In the genomic region with DNA sequence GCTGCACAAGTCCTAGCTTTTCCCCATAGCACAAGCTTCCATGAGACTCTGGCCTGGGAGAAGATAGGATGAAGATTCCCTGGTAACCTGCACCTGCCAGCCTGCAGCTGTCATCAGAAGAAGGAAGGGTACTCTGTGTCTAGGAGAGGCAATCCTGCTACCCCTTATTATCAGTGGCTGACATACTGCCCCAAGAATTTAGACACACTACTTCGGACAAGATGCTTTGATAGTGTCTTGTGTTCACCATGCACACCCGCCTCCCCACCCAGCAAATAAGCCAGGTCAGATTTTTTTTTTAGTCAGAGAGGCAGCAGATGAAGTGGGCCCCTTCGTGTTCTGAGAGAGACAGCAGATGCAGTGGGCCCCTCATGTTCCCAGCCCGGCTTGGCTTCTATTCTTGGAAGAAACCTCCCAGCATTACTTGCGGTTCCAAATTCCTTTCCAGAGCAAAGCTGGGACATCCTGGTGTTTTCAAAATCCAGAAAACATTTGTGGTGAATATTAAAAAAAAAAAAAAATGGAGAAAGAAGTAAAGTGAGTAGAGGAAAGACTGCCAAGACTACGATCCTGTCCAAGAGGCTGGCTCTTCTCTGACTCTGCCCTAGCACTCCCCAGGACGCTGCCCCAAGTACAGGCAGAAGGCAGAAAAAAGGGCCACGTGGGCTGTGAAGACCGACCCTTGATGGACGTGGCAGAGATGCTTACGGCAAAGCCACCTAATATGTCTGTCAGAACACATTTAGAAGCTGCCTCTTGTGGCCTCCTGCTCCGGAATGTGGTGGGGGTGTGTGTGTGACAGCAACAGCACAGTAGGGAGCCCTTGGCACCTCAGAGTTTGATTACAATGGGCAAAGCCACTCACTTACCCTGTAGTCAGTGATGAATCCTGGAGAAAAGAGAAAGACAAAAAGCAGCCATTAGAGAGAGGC, we compare ENCODE assay signal across 8 mouse cellular contexts. TPM values are rescaled to one million over a fixed set of nuclear protein-coding genes. Genes with fewer than 3 reads are reported as not detected.
DNase-seq lines count a peak whose midpoint lies in the region; ATAC-seq and TF ChIP-seq lines count a peak whose summit lies in the region.

No protein-coding gene starts in this region.

- H3K4me1 ChIP-seq in lung, embryonic 14.5 days (ENCODE audit: insufficient read depth) = peaks cover 56% of the 10 kb centered on the region
- peaks cover 66% of the 10 kb centered on the region for H3K4me1 ChIP-seq in embryonic facial prominence, embryonic 14.5 days (ENCODE audit: control insufficient read depth, insufficient read depth, low read length)
- peaks cover 45% of the 10 kb centered on the region for H3K4me1 ChIP-seq in hindbrain, embryonic 14.5 days (replicated peaks; ENCODE audit: control insufficient read depth, insufficient read depth, low read length)
- H3K4me1 ChIP-seq in midbrain, embryonic 15.5 days = peaks cover 35% of the 10 kb centered on the region

- 23% methylated on average over 12 of the region's 12 CpGs for WGBS in lung, embryonic 14.5 days
- WGBS in embryonic facial prominence, embryonic 14.5 days = 28% methylated on average over 12 of the region's 12 CpGs
- 12% methylated on average over 12 of the region's 12 CpGs for WGBS in hindbrain, embryonic 14.5 days
- 25% methylated on average over 12 of the region's 12 CpGs for WGBS in midbrain, embryonic 15.5 days

- H3K9me3 ChIP-seq in lung, embryonic 14.5 days (ENCODE audit: low read depth, low read length) = no peaks in the 10 kb centered on the region
- H3K9me3 ChIP-seq in embryonic facial prominence, embryonic 14.5 days (ENCODE audit: control insufficient read depth, low read length) = no peaks in the 10 kb centered on the region
- H3K9me3 ChIP-seq in hindbrain, embryonic 14.5 days (ENCODE audit: control insufficient read depth, low read length) = no peaks in the 10 kb centered on the region
- H3K9me3 ChIP-seq in midbrain, embryonic 15.5 days = no peaks in the 10 kb centered on the region

- H3K27ac ChIP-seq in lung, embryonic 14.5 days (ENCODE audit: low read depth) = peak overlapping the region; percentile 98
- H3K27ac ChIP-seq in embryonic facial prominence, embryonic 14.5 days (replicated peaks; ENCODE audit: low read depth, low read length) = peak overlapping the region; percentile 97
- peak overlapping the region; percentile 36; the same call in 1 of the 2 replicates for H3K27ac ChIP-seq in hindbrain, embryonic 14.5 days
- H3K27ac ChIP-seq in midbrain, embryonic 15.5 days = 0 out of 2 replicates have a peak overlapping the region, but pooled peaks have one; percentile 15

- no peak overlapping the region for H3K4me3 ChIP-seq in lung, embryonic 14.5 days (ENCODE audit: low read depth, low read length)
- no peak overlapping the region for H3K4me3 ChIP-seq in embryonic facial prominence, embryonic 14.5 days (ENCODE audit: low read depth, low read length)
- H3K4me3 ChIP-seq in hindbrain, embryonic 14.5 days (replicated peaks; ENCODE audit: low read length) = no peak overlapping the region
- H3K4me3 ChIP-seq in midbrain, embryonic 15.5 days = no peak overlapping the region

- peak; percentile 54 for DNase-seq in lung, embryonic 14.5 days
- no peak for DNase-seq in lung, adult 18-20 months
- peak; percentile 88 for DNase-seq in embryonic facial prominence, embryonic 14.5 days (ENCODE audit: low spot score)
- DNase-seq in hindbrain, embryonic 14.5 days (ENCODE audit: low spot score) = no peak
- no peak for DNase-seq in testis, postnatal 10 days (ENCODE audit: low spot score)
- no peak for DNase-seq in kidney, postnatal 14 days

- no peaks in the 10 kb centered on the region for H3K27me3 ChIP-seq in lung, embryonic 14.5 days (ENCODE audit: insufficient read depth, low read length)
- no peaks in the 10 kb centered on the region for H3K27me3 ChIP-seq in embryonic facial prominence, embryonic 14.5 days (replicated peaks; ENCODE audit: control insufficient read depth, insufficient read depth, low read length)
- H3K27me3 ChIP-seq in hindbrain, embryonic 14.5 days (ENCODE audit: control insufficient read depth, insufficient read depth, low read length) = no peaks in the 10 kb centered on the region
- H3K27me3 ChIP-seq in midbrain, embryonic 15.5 days (replicated peaks) = no peaks in the 10 kb centered on the region

- no peak for TF ChIP-seq CTCF in lung, embryonic 14.5 days (IDR thresholded peaks at IDR 0.05; ENCODE audit: low read depth)

- no peaks in the 10 kb centered on the region for H3K36me3 ChIP-seq in lung, embryonic 14.5 days (ENCODE audit: insufficient read depth)
- no peaks in the 10 kb centered on the region for H3K36me3 ChIP-seq in embryonic facial prominence, embryonic 14.5 days (ENCODE audit: control insufficient read depth, insufficient read depth, low read length)
- no peaks in the 10 kb centered on the region for H3K36me3 ChIP-seq in hindbrain, embryonic 14.5 days (replicated peaks; ENCODE audit: control insufficient read depth, insufficient read depth)
- H3K36me3 ChIP-seq in midbrain, embryonic 15.5 days (replicated peaks) = no peaks in the 10 kb centered on the region

- H3K9ac ChIP-seq in lung, embryonic 14.5 days = no peak overlapping the region
- H3K9ac ChIP-seq in embryonic facial prominence, embryonic 14.5 days (ENCODE audit: low read depth, low read length) = no peak overlapping the region
- H3K9ac ChIP-seq in hindbrain, embryonic 14.5 days = no peak overlapping the region
- no peak overlapping the region for H3K9ac ChIP-seq in midbrain, embryonic 15.5 days

- no peak for ATAC-seq in lung, embryonic 14.5 days (ENCODE audit: insufficient read depth)
- no peak for ATAC-seq in embryonic facial prominence, embryonic 14.5 days (ENCODE audit: low read depth)
- no peak for ATAC-seq in hindbrain, embryonic 14.5 days (ENCODE audit: low FRiP score)
- ATAC-seq in midbrain, embryonic 15.5 days (replicated peaks) = no peak
- ATAC-seq in monocyte, adult 5-6 weeks (replicated peaks; ENCODE audit: insufficient number of reproducible peaks, low FRiP score, low TSS enrichment, poor library complexity, severe bottlenecking) = no peak

- no peak overlapping the region for H3K4me2 ChIP-seq in lung, embryonic 14.5 days
- H3K4me2 ChIP-seq in embryonic facial prominence, embryonic 14.5 days (ENCODE audit: low read depth, low read length) = no peak overlapping the region
- no peak overlapping the region for H3K4me2 ChIP-seq in hindbrain, embryonic 14.5 days (replicated peaks)
- no peak overlapping the region for H3K4me2 ChIP-seq in midbrain, embryonic 15.5 days

RNA-seq across cellular contexts. Expression of gene Fignl1, which starts 15.5 kb away (rescaled TPM):
- polyA plus RNA-seq in lung, embryonic 14.5 days (2014; fragmentation: Nextera tagmentation; extraction: Ambion mirVana) = 97.5 and 102 TPM in 2 replicates
- polyA plus RNA-seq in embryonic facial prominence, embryonic 14.5 days (2014; fragmentation: Nextera tagmentation; extraction: Ambion mirVana) = 45.5 and 55.6 TPM in 2 replicates
- 13.3 and 14.8 TPM in 2 replicates for polyA plus RNA-seq in hindbrain, embryonic 14.5 days (2014; fragmentation: Nextera tagmentation; extraction: Ambion mirVana)
- 9.8 and 12.5 TPM in 2 replicates for polyA plus RNA-seq in midbrain, embryonic 15.5 days (2015; fragmentation: Nextera tagmentation; extraction: Ambion mirVana)
- 1.8 to 4.7 TPM (median 4.7 TPM) in 3 replicates for total RNA-seq in monocyte, adult 5-6 weeks (2017)

Comparison
In these comparisons a context has a peak if more than half of its experiments do, and no peak if none do; other contexts are left out.
1. DNase-seq: peak in lung, embryonic 14.5 days (single experiment) and embryonic facial prominence, embryonic 14.5 days (single experiment); none in lung, adult 18-20 months (0 of 2), hindbrain, embryonic 14.5 days (single experiment), testis, postnatal 10 days (single experiment) and kidney, postnatal 14 days (single experiment).
2. H3K27ac ChIP-seq: peak in every context shown above with its lines; median percentile 98 in lung, embryonic 14.5 days; 97 in embryonic facial prominence, embryonic 14.5 days; 36 in hindbrain, embryonic 14.5 days; 15 in midbrain, embryonic 15.5 days.